Comparison of ENCODE assay signal across 22 mouse cellular contexts in the genomic region with DNA sequence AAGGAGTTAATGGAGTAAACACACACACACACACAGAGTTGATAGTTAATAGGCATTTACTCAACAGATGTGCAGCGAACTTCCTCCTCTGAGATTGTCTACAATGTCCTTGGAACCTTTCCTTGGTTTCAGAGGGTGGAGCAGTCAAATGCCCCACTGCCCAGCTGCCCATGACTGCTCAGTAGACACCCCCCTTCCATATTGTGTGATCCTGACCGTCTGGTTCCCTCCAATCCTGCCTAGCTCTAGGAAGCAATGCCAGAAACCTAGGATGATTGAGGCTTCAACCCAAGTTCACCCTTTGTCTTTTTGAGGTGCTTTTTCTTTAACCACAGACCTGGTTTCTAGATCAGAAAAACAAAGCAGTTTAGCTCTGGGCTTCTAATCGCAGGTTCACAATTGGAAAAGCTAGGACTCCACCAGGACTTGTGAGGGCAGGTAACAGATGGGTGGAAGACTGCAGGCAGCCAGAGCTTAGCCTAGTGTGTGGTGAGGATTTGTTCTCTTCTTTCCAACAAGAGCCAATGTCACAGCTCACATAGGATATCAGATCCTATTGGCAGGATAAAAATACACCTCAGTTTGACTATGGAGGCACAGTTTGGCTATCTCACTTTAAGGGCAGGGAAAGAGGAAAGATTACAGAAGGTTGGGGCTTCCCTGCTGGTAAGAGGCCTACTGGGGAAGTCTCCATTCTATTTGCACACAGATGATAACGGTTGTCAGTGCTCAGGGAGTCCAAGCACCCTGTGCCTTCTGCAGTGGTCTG.
DNase-seq lines count a peak whose midpoint lies in the region; ATAC-seq and TF ChIP-seq lines count a peak whose summit lies in the region.
"Had no signal": no experiment of that assay in that cellular context is flagged by ENCODE, and none has a peak within 500 bp of the region (broad histone marks: within the 10 kb centered on the region; RNA-seq: fewer than 3 reads in every experiment).

No protein-coding gene starts in this region.

- no peak overlapping the region for H3K4me2 ChIP-seq in liver, embryonic 11.5 days
- no peak overlapping the region for H3K4me2 ChIP-seq in liver, postnatal 0 days (ENCODE audit: low read depth, low read length)
- no peak overlapping the region for H3K4me2 ChIP-seq in liver, embryonic 14.5 days (ENCODE audit: low read depth)
- H3K4me2 ChIP-seq: embryonic facial prominence, embryonic 15.5 days; heart, embryonic 15.5 days; hindbrain, embryonic 14.5 days; liver, embryonic 15.5 days; neural tube, embryonic 15.5 days had no signal

- no peaks in the 10 kb centered on the region; the same call in 1 of the 2 replicates for H3K4me1 ChIP-seq in liver, embryonic 11.5 days (replicated peaks; ENCODE audit: control insufficient read depth, insufficient read depth, low read length)
- H3K4me1 ChIP-seq in liver, postnatal 0 days (ENCODE audit: insufficient read depth), result no peaks in the 10 kb centered on the region
- 0 out of 4 replicates have a peak, but pooled peaks cover 4% of the 10 kb centered on the region in 2 experiments for H3K4me1 ChIP-seq in liver, embryonic 14.5 days (replicated peaks; ENCODE audit: control insufficient read depth in 2 of 2, insufficient read depth in 2 of 2, low read length in 1 of 2)
- no peaks in the 10 kb centered on the region for H3K4me1 ChIP-seq in heart, adult 2 months (ENCODE audit: control insufficient read depth, insufficient read depth, low read length)
- H3K4me1 ChIP-seq: embryonic facial prominence, embryonic 15.5 days; liver, embryonic 15.5 days; midbrain, embryonic 10.5 days; neural tube, embryonic 15.5 days had no signal

- no peaks in the 10 kb centered on the region for H3K9me3 ChIP-seq in liver, embryonic 11.5 days (ENCODE audit: control insufficient read depth, low read length)
- H3K9me3 ChIP-seq in liver, postnatal 0 days (ENCODE audit: low read length), result no peaks in the 10 kb centered on the region
- no peaks in the 10 kb centered on the region for H3K9me3 ChIP-seq in liver, embryonic 14.5 days (ENCODE audit: control insufficient read depth, low read length)
- H3K9me3 ChIP-seq: embryonic facial prominence, embryonic 15.5 days; heart, embryonic 15.5 days; liver, embryonic 15.5 days; midbrain, embryonic 10.5 days; neural tube, embryonic 15.5 days had no signal

- intact Hi-C loops in gastrocnemius, postnatal 36 days (cut with DNase I), result no loop called here
- intact Hi-C loops in heart, adult 2 months (cut with DNase I), result no loop called here

- H3K9ac ChIP-seq in liver, embryonic 11.5 days (ENCODE audit: low read depth, low read length), result no peak overlapping the region
- H3K9ac ChIP-seq in liver, postnatal 0 days (replicated peaks), result no peak overlapping the region
- no peak overlapping the region for H3K9ac ChIP-seq in liver, embryonic 14.5 days (replicated peaks)
- H3K9ac ChIP-seq in heart, adult 2 months (ENCODE audit: low read depth, low read length), result no peak overlapping the region
- H3K9ac ChIP-seq: embryonic facial prominence, embryonic 15.5 days; heart, embryonic 15.5 days; hindbrain, embryonic 14.5 days; liver, embryonic 15.5 days; neural tube, embryonic 15.5 days had no signal

- H3K79me2 ChIP-seq in heart, adult 2 months (replicated peaks; ENCODE audit: control insufficient read depth, insufficient read depth, low read length), result no peaks in the 10 kb centered on the region

- no peak for DNase-seq in liver, embryonic 11.5 days (ENCODE audit: low spot score)
- DNase-seq in liver, postnatal 0 days, result no peak
- DNase-seq in cerebellum, adult 11 months, result peak; percentile 54
- peak; percentile 86 for DNase-seq in cerebellum, adult 9-11 months
- no peak for DNase-seq in liver, embryonic 14.5 days (ENCODE audit: low read depth in 3 of 3, low spot score in 3 of 3)
- DNase-seq in gastrocnemius, postnatal 36 days, result no peak
- no peak for DNase-seq in thymus, postnatal 36 days
- DNase-seq in heart, adult 2 months, result no peak
- DNase-seq: adrenal gland, postnatal 14 days; gastrocnemius, postnatal 14 days; heart, postnatal 36 days; kidney, adult 8-10 months; kidney, postnatal 10 days; right cerebral cortex, adult 18-20 months had no signal

- TF ChIP-seq EP300 in liver, postnatal 0 days (IDR thresholded peaks at IDR 0.05; ENCODE audit: low read depth), result no peak
- no peak for TF ChIP-seq EP300 in liver, embryonic 14.5 days (IDR thresholded peaks at IDR 0.05; ENCODE audit: low read depth)
- TF ChIP-seq EP300 in heart, adult 2 months (IDR thresholded peaks at IDR 0.05; ENCODE audit: insufficient read depth, low read depth, low read length), result no peak

- H3K4me3 ChIP-seq in liver, embryonic 11.5 days (ENCODE audit: low read depth, low read length), result no peak overlapping the region
- no peak overlapping the region for H3K4me3 ChIP-seq in liver, postnatal 0 days (ENCODE audit: low read depth, low read length)
- no peak overlapping the region for H3K4me3 ChIP-seq in liver, embryonic 14.5 days (ENCODE audit: insufficient read depth in 1 of 2, low read depth in 2 of 2, low read length in 2 of 2)
- no peak overlapping the region for H3K4me3 ChIP-seq in heart, adult 2 months
- H3K4me3 ChIP-seq: embryonic facial prominence, embryonic 15.5 days; heart, embryonic 15.5 days; liver, embryonic 15.5 days; midbrain, embryonic 10.5 days; neural tube, embryonic 15.5 days had no signal

- no peaks in the 10 kb centered on the region for H3K36me3 ChIP-seq in liver, embryonic 11.5 days (ENCODE audit: control insufficient read depth, insufficient read depth, low read length)
- H3K36me3 ChIP-seq in liver, postnatal 0 days (replicated peaks; ENCODE audit: insufficient read depth, low read length), result no peaks in the 10 kb centered on the region
- no peaks in the 10 kb centered on the region for H3K36me3 ChIP-seq in liver, embryonic 14.5 days (replicated peaks; ENCODE audit: control insufficient read depth, insufficient read depth, low read depth)
- H3K36me3 ChIP-seq in heart, adult 2 months (ENCODE audit: control insufficient read depth, insufficient read depth, low read length), result no peaks in the 10 kb centered on the region
- H3K36me3 ChIP-seq: embryonic facial prominence, embryonic 15.5 days; heart, embryonic 15.5 days; liver, embryonic 15.5 days; midbrain, embryonic 10.5 days; neural tube, embryonic 15.5 days had no signal

- ATAC-seq in liver, embryonic 11.5 days (replicated peaks; ENCODE audit: low FRiP score), result peak; percentile 79
- no peak for ATAC-seq in liver, postnatal 0 days
- peak; percentile 52; the same call in 1 of the 2 replicates for ATAC-seq in liver, embryonic 14.5 days (ENCODE audit: insufficient read depth)
- ATAC-seq: forebrain, embryonic 14.5 days had no signal

- TF ChIP-seq CTCF in liver, postnatal 0 days (IDR thresholded peaks at IDR 0.05; ENCODE audit: low read depth), result no peak
- no peak for TF ChIP-seq CTCF in liver, embryonic 14.5 days (IDR thresholded peaks at IDR 0.05; ENCODE audit: low read depth)
- TF ChIP-seq CTCF in heart, adult 2 months (IDR thresholded peaks at IDR 0.05), result no peak

- H3K27me3 ChIP-seq in liver, embryonic 11.5 days (replicated peaks; ENCODE audit: control insufficient read depth, insufficient read depth, low read length), result no peaks in the 10 kb centered on the region
- no peaks in the 10 kb centered on the region for H3K27me3 ChIP-seq in liver, postnatal 0 days (ENCODE audit: insufficient read depth, low read length)
- no peaks in the 10 kb centered on the region for H3K27me3 ChIP-seq in liver, embryonic 14.5 days (ENCODE audit: control insufficient read depth, insufficient read depth, low read length)
- no peaks in the 10 kb centered on the region for H3K27me3 ChIP-seq in heart, adult 2 months (ENCODE audit: control insufficient read depth, insufficient read depth, low read length)
- H3K27me3 ChIP-seq: embryonic facial prominence, embryonic 15.5 days; heart, embryonic 15.5 days; liver, embryonic 15.5 days; neural tube, embryonic 15.5 days had no signal

- H3K27ac ChIP-seq in liver, embryonic 11.5 days (ENCODE audit: low read depth, low read length), result no peak overlapping the region
- H3K27ac ChIP-seq in liver, postnatal 0 days (ENCODE audit: low read depth), result no peak overlapping the region
- no peak overlapping the region for H3K27ac ChIP-seq in liver, embryonic 14.5 days
- no peak overlapping the region for H3K27ac ChIP-seq in heart, adult 2 months
- H3K27ac ChIP-seq: embryonic facial prominence, embryonic 15.5 days; heart, embryonic 15.5 days; hindbrain, embryonic 14.5 days; liver, embryonic 15.5 days; macrophage; midbrain, embryonic 10.5 days; neural tube, embryonic 15.5 days had no signal

- no peak for TF ChIP-seq POLR2A in heart, adult 2 months (IDR thresholded peaks at IDR 0.05; ENCODE audit: insufficient read depth, low read depth, low read length)

- WGBS in liver, embryonic 11.5 days, result 65% methylated on average over 4 of the region's 4 CpGs
- 57% methylated on average over 4 of the region's 4 CpGs for WGBS in liver, postnatal 0 days (ENCODE audit: insufficient replicate concordance)
- WGBS in liver, embryonic 14.5 days (ENCODE audit: insufficient replicate concordance), result 45% methylated on average over 4 of the region's 4 CpGs
- WGBS in heart, adult 2 months, result 74% methylated on average over 4 of the region's 4 CpGs

Comparison
In these comparisons a context has a peak if more than half of its experiments do, and no peak if none do; other contexts are left out.
1. DNase-seq: peak in cerebellum, adult 11 months (single experiment) and cerebellum, adult 9-11 months (single experiment); none in liver, embryonic 11.5 days (single experiment), liver, postnatal 0 days (single experiment), liver, embryonic 14.5 days (0 of 3), gastrocnemius, postnatal 36 days (0 of 2), thymus, postnatal 36 days (0 of 2) and heart, adult 2 months (0 of 2).